25 mouse cellular contexts compared by ENCODE assay signal in the genomic region with DNA sequence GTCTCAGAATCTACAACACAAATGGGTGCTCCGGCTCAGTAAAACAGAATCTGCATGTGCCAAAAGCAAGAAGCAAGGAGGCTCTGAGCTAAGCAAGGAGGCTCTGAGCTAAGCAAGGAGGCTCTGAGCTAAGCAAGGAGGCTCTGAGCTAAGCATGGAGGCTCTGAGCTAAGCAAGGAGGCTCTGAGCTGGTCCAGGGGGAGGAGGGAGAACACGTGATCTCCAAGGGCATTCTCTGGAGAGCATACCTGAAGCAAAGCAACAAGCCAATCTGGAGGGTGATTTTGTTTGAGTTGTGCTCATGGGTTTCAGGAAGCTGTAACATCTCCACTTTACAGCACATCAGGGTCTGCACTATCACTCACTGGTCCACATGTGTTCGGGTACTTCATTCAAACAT. TPM values are rescaled to one million over a fixed set of nuclear protein-coding genes. Genes with fewer than 3 reads are reported as not detected.
DNase-seq lines count a peak whose midpoint lies in the region; ATAC-seq and TF ChIP-seq lines count a peak whose summit lies in the region.
"Had no signal": no experiment of that assay in that cellular context is flagged by ENCODE, and none has a peak within 500 bp of the region (broad histone marks: within the 10 kb centered on the region; RNA-seq: fewer than 3 reads in every experiment).

No protein-coding gene starts in this region.

- peaks cover 14% of the 10 kb centered on the region for H3K4me1 ChIP-seq in intestine, embryonic 14.5 days (replicated peaks; ENCODE audit: control insufficient read depth, insufficient read depth, low read length)
- peaks cover 15% of the 10 kb centered on the region; the same call in 1 of the 2 replicates for H3K4me1 ChIP-seq in small intestine, adult 2 months (ENCODE audit: control insufficient read depth, insufficient read depth, insufficient read length, low read length)
- peaks cover 6% of the 10 kb centered on the region; the same call in 1 of the 2 replicates for H3K4me1 ChIP-seq in forebrain, embryonic 13.5 days
- H3K4me1 ChIP-seq: hindbrain, embryonic 15.5 days; midbrain, embryonic 15.5 days; neural tube, embryonic 12.5 days had no signal

- H3K4me2 ChIP-seq in intestine, embryonic 14.5 days (ENCODE audit: low read length) = no peak overlapping the region
- H3K4me2 ChIP-seq in forebrain, embryonic 13.5 days = no peak overlapping the region
- H3K4me2 ChIP-seq: heart, embryonic 11.5 days; hindbrain, embryonic 15.5 days; limb, embryonic 15.5 days; midbrain, embryonic 15.5 days; neural tube, embryonic 12.5 days had no signal

- no peak; the same call in 1 of the 2 replicates for ATAC-seq in intestine, embryonic 14.5 days (replicated peaks; ENCODE audit: low FRiP score, low TSS enrichment, low read depth)
- ATAC-seq in forebrain, embryonic 13.5 days = no peak
- ATAC-seq: activated CD4-positive, CD25-positive, alpha-beta regulatory T cell, adult 4 months; CD4-positive, CD25-positive, alpha-beta regulatory T cell, adult 4 months; forebrain, postnatal 0 days; midbrain, embryonic 15.5 days; Patski had no signal

- peak overlapping the region; percentile 62 for H3K27ac ChIP-seq in intestine, embryonic 14.5 days (ENCODE audit: low read depth)
- peak overlapping the region; percentile 55 for H3K27ac ChIP-seq in small intestine, adult 2 months (ENCODE audit: insufficient read depth, low read depth, low read length)
- H3K27ac ChIP-seq in forebrain, embryonic 13.5 days = no peak overlapping the region
- H3K27ac ChIP-seq: forebrain, embryonic 10.5 days; hindbrain, embryonic 15.5 days; limb, embryonic 15.5 days; midbrain, embryonic 15.5 days; neural tube, embryonic 12.5 days had no signal

- H3K9ac ChIP-seq in intestine, embryonic 14.5 days (ENCODE audit: low read length) = no peak overlapping the region
- H3K9ac ChIP-seq in forebrain, embryonic 13.5 days = no peak overlapping the region
- H3K9ac ChIP-seq: forebrain, postnatal 0 days; hindbrain, embryonic 15.5 days; limb, embryonic 15.5 days; midbrain, embryonic 15.5 days; neural tube, embryonic 12.5 days had no signal

- no peaks in the 10 kb centered on the region for H3K9me3 ChIP-seq in intestine, embryonic 14.5 days (ENCODE audit: control insufficient read depth, low read length)
- H3K9me3 ChIP-seq in forebrain, embryonic 13.5 days (replicated peaks) = no peaks in the 10 kb centered on the region
- H3K9me3 ChIP-seq: forebrain, embryonic 10.5 days; hindbrain, embryonic 15.5 days; limb, embryonic 15.5 days; midbrain, embryonic 15.5 days; neural tube, embryonic 12.5 days had no signal

- WGBS in intestine, embryonic 14.5 days = 66% methylated on average over 3 of the region's 3 CpGs
- 58% methylated on average over 3 of the region's 3 CpGs for WGBS in small intestine, adult 2 months
- 90% methylated on average over 3 of the region's 3 CpGs for WGBS in forebrain, embryonic 13.5 days

- no peaks in the 10 kb centered on the region for H3K36me3 ChIP-seq in intestine, embryonic 14.5 days (ENCODE audit: control insufficient read depth, insufficient read depth, low read length)
- no peaks in the 10 kb centered on the region for H3K36me3 ChIP-seq in small intestine, adult 2 months (ENCODE audit: control insufficient read depth, insufficient read depth, low read length)
- H3K36me3 ChIP-seq in forebrain, embryonic 13.5 days (ENCODE audit: poor library complexity, severe bottlenecking) = no peaks in the 10 kb centered on the region
- H3K36me3 ChIP-seq: forebrain, embryonic 10.5 days; G1E; hindbrain, embryonic 15.5 days; limb, embryonic 15.5 days; midbrain, embryonic 15.5 days; neural tube, embryonic 12.5 days had no signal

- H3K4me3 ChIP-seq in intestine, embryonic 14.5 days (ENCODE audit: low read depth, low read length) = no peak overlapping the region
- H3K4me3 ChIP-seq in small intestine, adult 2 months (ENCODE audit: low read depth, low read length) = no peak overlapping the region
- H3K4me3 ChIP-seq in forebrain, embryonic 13.5 days = no peak overlapping the region
- H3K4me3 ChIP-seq: forebrain, embryonic 10.5 days; hindbrain, embryonic 15.5 days; limb, embryonic 15.5 days; midbrain, embryonic 15.5 days; neural tube, embryonic 12.5 days had no signal

- H3K27me3 ChIP-seq in intestine, embryonic 14.5 days (replicated peaks; ENCODE audit: control insufficient read depth, insufficient read depth, low read length) = no peaks in the 10 kb centered on the region
- H3K27me3 ChIP-seq in small intestine, adult 2 months (ENCODE audit: control insufficient read depth, insufficient read depth, low read length) = no peaks in the 10 kb centered on the region
- H3K27me3 ChIP-seq in forebrain, embryonic 13.5 days = no peaks in the 10 kb centered on the region
- H3K27me3 ChIP-seq: limb, embryonic 15.5 days; midbrain, embryonic 15.5 days; neural tube, embryonic 12.5 days; Patski had no signal

- TF ChIP-seq CTCF in small intestine, adult 2 months (IDR thresholded peaks at IDR 0.05; ENCODE audit: extremely low read depth, insufficient read length, insufficient replicate concordance, low read depth, low read length) = no peak

- peak; percentile 51 for DNase-seq in kidney, adult 9 months
- DNase-seq in kidney, adult 11 months = no peak
- peak; percentile 34 for DNase-seq in lung, postnatal 25 days (ENCODE audit: low spot score)
- DNase-seq in lung, postnatal 4 days = no peak
- DNase-seq in intestine, embryonic 14.5 days (ENCODE audit: low spot score) = no peak
- DNase-seq: adrenal gland, adult 8-10 months; cerebellum, adult 11-12 months; cerebellum, postnatal 14 days; forebrain, postnatal 0 days; gastrocnemius, postnatal 14 days; heart, adult 11 months; layer of hippocampus, adult 9-11 months; left cerebral cortex, postnatal 4 days had no signal

- no peak for TF ChIP-seq POLR2A in small intestine, adult 2 months (IDR thresholded peaks at IDR 0.05; ENCODE audit: low read depth, low read length)

RNA-seq across cellular contexts. Expression of a gene that starts 18.4 kb away (rescaled TPM):
- 7.4 and 9.7 TPM in 2 replicates for polyA plus RNA-seq in intestine, embryonic 14.5 days (2014; fragmentation: Nextera tagmentation; extraction: Ambion mirVana)
- polyA plus RNA-seq in small intestine, adult 2 months (2012; rRNA removed) = 8.9 and 15.2 TPM in 2 replicates
- polyA plus RNA-seq in forebrain, embryonic 13.5 days (2015; fragmentation: Nextera tagmentation; extraction: Ambion mirVana) = 0.63 and 1.1 TPM in 2 replicates
- polyA plus RNA-seq: G1E had no signal

Comparison
In these comparisons a context has a peak if more than half of its experiments do, and no peak if none do; other contexts are left out.
1. DNase-seq: peak in kidney, adult 9 months (single experiment) and lung, postnatal 25 days (single experiment); none in kidney, adult 11 months (single experiment), lung, postnatal 4 days (0 of 2) and intestine, embryonic 14.5 days (single experiment).